Mouse (Mus musculus) adrenal gland, adult 8-10 months (tissue): ENCODE measurements around the gene Dst. TPM values are rescaled to one million over a fixed set of nuclear protein-coding genes. Genes with fewer than 3 reads are reported as not detected.
"Not testable (repeated sequence)": the region's sequence is repeated elsewhere in the genome, so short reads cannot be mapped to it uniquely, and the experiment has no call there.

ENCODE experiments used
- DNase-seq: peaks from one replicate; pipeline ENCODE4 v3.0.0; 2022
- total RNA-seq, 4 experiments: library from RNA; stranded (reverse); gene quantifications; 2 replicates each; pipeline ENCODE4 v1.2.4; 2022

Dst gene
- total RNA-seq, 4 experiments from 2014 or later: 141 to 240 (median 190) TPM

GRCm38 (mm10) chr1:34065551-34066048 lies 157.6 kb downstream of the Dst start:
- DNase-seq: no peak

GRCm38 (mm10) chr1:34066401-34066800 lies 158.4 kb downstream of the Dst start:
- DNase-seq: not testable (repeated sequence)

- DNase-seq: no peak
These were observed 160.3 kb downstream of the Dst start for GRCm38 (mm10) chr1:34068341-34068740.

GRCm38 (mm10) chr1:34069514-34070290 lies 161.7 kb downstream of the Dst start:
- DNase-seq: no peak

- no peak for DNase-seq
These were observed 162.4 kb downstream of the Dst start for GRCm38 (mm10) chr1:34070474-34070873.

- no peak for DNase-seq
These were observed 163.1 kb downstream of the Dst start for GRCm38 (mm10) chr1:34070991-34071639.

- no peak for DNase-seq
These were observed 164.2 kb downstream of the Dst start for GRCm38 (mm10) chr1:34072262-34072661.

GRCm38 (mm10) chr1:34073436-34074169 lies 165.6 kb downstream of the Dst start:
- no peak for DNase-seq

GRCm38 (mm10) chr1:34074245-34075187 lies 166.5 kb downstream of the Dst start:
- no peak for DNase-seq

GRCm38 (mm10) chr1:34076701-34077421 lies 168.8 kb downstream of the Dst start:
- no peak for DNase-seq

GRCm38 (mm10) chr1:34077422-34077790 lies 169.4 kb downstream of the Dst start:
- DNase-seq: no peak

GRCm38 (mm10) chr1:34077941-34078340 lies 169.9 kb downstream of the Dst start:
- no peak for DNase-seq

- no peak for DNase-seq
These were observed 181.0 kb downstream of the Dst start for GRCm38 (mm10) chr1:34089011-34089410.

GRCm38 (mm10) chr1:34090700-34091099 lies 182.7 kb downstream of the Dst start:
- DNase-seq: no peak

- no peak for DNase-seq
These were observed 185.6 kb downstream of the Dst start for GRCm38 (mm10) chr1:34093652-34094051.

- DNase-seq: no peak
These were observed 186.3 kb downstream of the Dst start for GRCm38 (mm10) chr1:34094301-34094700.

GRCm38 (mm10) chr1:34095173-34095572 lies 187.1 kb downstream of the Dst start:
- DNase-seq: no peak

- DNase-seq: peak; percentile 25
These were observed 188.9 kb downstream of the Dst start for GRCm38 (mm10) chr1:34096923-34097322.

- no peak for DNase-seq
These were observed 189.6 kb downstream of the Dst start for GRCm38 (mm10) chr1:34097640-34098039.

GRCm38 (mm10) chr1:34099439-34099838 lies 191.4 kb downstream of the Dst start:
- DNase-seq: no peak

GRCm38 (mm10) chr1:34100385-34100784 lies 192.4 kb downstream of the Dst start:
- no peak for DNase-seq
